Mouse (Mus musculus) limb, embryonic 15.5 days (tissue): ENCODE measurements around the gene Gng13. TPM values are rescaled to one million over a fixed set of nuclear protein-coding genes. Genes with fewer than 3 reads are reported as not detected.

Experiments
- ATAC-seq: fragments of 200-750 bp; cut with Nextera tagmentation; 2 replicates; pipeline ENCODE4 v1.8.0; 2017; ENCODE audit warnings: low read depth, moderate TSS enrichment; ENCODE audit not compliant: insufficient number of reproducible peaks, low FRiP score, low TSS enrichment
- H3K27ac ChIP-seq: fragments of 300-500 bp; sonication (generic); 2 replicates; pipeline ENCODE4 v1.5.1; 2015; ENCODE audit warnings: moderate library complexity, mild to moderate bottlenecking, inconsistent platforms
- H3K27me3 ChIP-seq: fragments of 300-500 bp; sonication (generic); 2 replicates; pipeline ENCODE4 v1.6.1; 2015; ENCODE audit warnings: inconsistent platforms
- H3K36me3 ChIP-seq: fragments of 300-500 bp; sonication (generic); 2 replicates; pipeline ENCODE4 v1.6.1; 2015; ENCODE audit warnings: inconsistent platforms
- H3K4me1 ChIP-seq: fragments of 300-500 bp; sonication (generic); 2 replicates; pipeline ENCODE4 v1.6.1; 2015; ENCODE audit warnings: inconsistent platforms
- H3K4me2 ChIP-seq: fragments of 300-500 bp; sonication (generic); 2 replicates; pipeline ENCODE4 v1.6.1; 2015; ENCODE audit warnings: mild to moderate bottlenecking, inconsistent platforms
- H3K4me3 ChIP-seq: fragments of 300-500 bp; sonication (generic); 2 replicates; pipeline ENCODE4 v1.5.1; 2015; ENCODE audit warnings: mild to moderate bottlenecking, inconsistent platforms
- H3K9ac ChIP-seq: fragments of 300-500 bp; sonication (generic); 2 replicates; pipeline ENCODE4 v1.6.1; 2015; ENCODE audit warnings: inconsistent platforms
- H3K9me3 ChIP-seq: fragments of 300-500 bp; sonication (generic); 2 replicates; pipeline ENCODE4 v1.6.1; 2016; ENCODE audit warnings: inconsistent platforms
- WGBS: fragments of 180-500 bp; shearing (Covaris S2); methylation state at CpG from one replicate; pipeline ENCODE4 v1.1.7; 2015; 5-methylcytosine and 5-hydroxymethylcytosine counted together
- microRNA-seq: library from miRNA; unstranded; fragments of <30 nt; microRNA quantifications from one replicate; pipeline ENCODE4, GENCODE M21; 2016
- polyA plus RNA-seq: library from polyadenylated mRNA; unstranded; fragments of >200 nt; fragmentation: Nextera tagmentation; extraction: Ambion mirVana; gene quantifications from 2 replicates; pipeline ENCODE4 v1.2.1, GENCODE M21; 2015

The Gng13 gene
- polyA plus RNA-seq, 1 experiment from 2014 or later, result 4.8 TPM

- H3K27ac ChIP-seq, result no peak overlapping the region
- H3K27me3 ChIP-seq, result no peaks in the 10 kb centered on the region
- no peak overlapping the region for H3K9ac ChIP-seq
- WGBS, result 70% methylated on average over 9 of the region's 9 CpGs
- H3K4me2 ChIP-seq, result no peak overlapping the region
- no peaks in the 10 kb centered on the region for H3K9me3 ChIP-seq
- H3K4me1 ChIP-seq, result no peaks in the 10 kb centered on the region; the same call in 1 of the 2 replicates
- H3K36me3 ChIP-seq, result no peaks in the 10 kb centered on the region
- no peak overlapping the region for H3K4me3 ChIP-seq
- no peak for ATAC-seq
Observed at GRCm38 (mm10) chr17:25756378-25757242, 39.6 kb downstream of the Gng13 start.

GRCm38 (mm10) chr17:25757691-25758090 lies 40.7 kb downstream of the Gng13 start:
- no peaks in the 10 kb centered on the region for H3K36me3 ChIP-seq
- no peak overlapping the region for H3K4me2 ChIP-seq
- no peak overlapping the region for H3K9ac ChIP-seq
- no peak overlapping the region for H3K27ac ChIP-seq
- H3K4me3 ChIP-seq, result no peak overlapping the region
- H3K27me3 ChIP-seq, result no peaks in the 10 kb centered on the region
- 55% methylated on average over 3 of the region's 3 CpGs for WGBS
- H3K9me3 ChIP-seq, result no peaks in the 10 kb centered on the region
- no peak for ATAC-seq
- no peaks in the 10 kb centered on the region; the same call in 1 of the 2 replicates for H3K4me1 ChIP-seq

- no peak for ATAC-seq
- H3K9ac ChIP-seq, result no peak overlapping the region
- WGBS, result 73% methylated on average over 8 of the region's 8 CpGs
- no peak overlapping the region for H3K4me2 ChIP-seq
- H3K36me3 ChIP-seq, result no peaks in the 10 kb centered on the region
- no peak overlapping the region for H3K4me3 ChIP-seq
- H3K27me3 ChIP-seq, result no peaks in the 10 kb centered on the region
- no peaks in the 10 kb centered on the region for H3K9me3 ChIP-seq
- H3K27ac ChIP-seq, result no peak overlapping the region
- no peaks in the 10 kb centered on the region; the same call in 1 of the 2 replicates for H3K4me1 ChIP-seq
Observed at GRCm38 (mm10) chr17:25760148-25760547, 43.2 kb downstream of the Gng13 start.

GRCm38 (mm10) chr17:25761561-25761970 lies 44.6 kb downstream of the Gng13 start:
- no peaks in the 10 kb centered on the region for H3K9me3 ChIP-seq
- no peak overlapping the region for H3K27ac ChIP-seq
- no peak overlapping the region for H3K4me2 ChIP-seq
- no peaks in the 10 kb centered on the region for H3K36me3 ChIP-seq
- WGBS, result 58% methylated on average over 4 of the region's 4 CpGs
- ATAC-seq, result no peak
- no peak overlapping the region for H3K4me3 ChIP-seq
- H3K27me3 ChIP-seq, result no peaks in the 10 kb centered on the region
- no peaks in the 10 kb centered on the region for H3K4me1 ChIP-seq
- H3K9ac ChIP-seq, result no peak overlapping the region

- no peak overlapping the region for H3K27ac ChIP-seq
- peaks cover 1% of the 10 kb centered on the region; the same call in 1 of the 2 replicates for H3K27me3 ChIP-seq
- H3K9me3 ChIP-seq, result no peaks in the 10 kb centered on the region
- no peaks in the 10 kb centered on the region for H3K4me1 ChIP-seq
- H3K4me2 ChIP-seq, result no peak overlapping the region
- no peak overlapping the region for H3K4me3 ChIP-seq
- no peak overlapping the region for H3K9ac ChIP-seq
- 45% methylated on average over 3 of the region's 3 CpGs for WGBS
- ATAC-seq, result no peak
- no peaks in the 10 kb centered on the region for H3K36me3 ChIP-seq
Observed at GRCm38 (mm10) chr17:25762591-25762990, 45.6 kb downstream of the Gng13 start.

- 15% methylated on average over 5 of the region's 5 CpGs for WGBS
Observed at GRCm38 (mm10) chr17:25765886-25766285, 48.9 kb downstream of the Gng13 start.

More at GRCm38 (mm10) chr17:25765886-25766285, 48.9 kb downstream of the Gng13 start:
- H3K9ac ChIP-seq, result no peak overlapping the region
- H3K4me2 ChIP-seq, result no peak overlapping the region
- no peak overlapping the region for H3K4me3 ChIP-seq
- no peaks in the 10 kb centered on the region for H3K9me3 ChIP-seq
- no peaks in the 10 kb centered on the region for H3K36me3 ChIP-seq
- no peak overlapping the region for H3K27ac ChIP-seq
- no peaks in the 10 kb centered on the region for H3K4me1 ChIP-seq
- peaks cover 4% of the 10 kb centered on the region; the same call in 1 of the 2 replicates for H3K27me3 ChIP-seq
- no peak for ATAC-seq

Small RNA genes lying within 50 kb of the gene (microRNA-seq; reads per million reads assigned to microRNA genes)
- not detected for gene Gm25083

Other genes with a start within 250 kb of the Gng13 start
- gene Sstr5, start 219.9 kb upstream of the Gng13 start, polyA plus RNA-seq, result 0.08 TPM in 1 of 2 replicates, not detected in the other
- 10.9 and 14.7 TPM in 2 replicates for gene Sox8, start 146.5 kb upstream of the Gng13 start, polyA plus RNA-seq
- gene Lmf1, start 138.1 kb upstream of the Gng13 start, polyA plus RNA-seq, result 28.8 and 30.5 TPM in 2 replicates
- 20.9 and 21.2 TPM in 2 replicates for gene Chtf18, start 10.2 kb downstream of the Gng13 start, polyA plus RNA-seq
- 22.8 and 23.3 TPM in 2 replicates for gene Rpusd1, start 10.5 kb downstream of the Gng13 start, polyA plus RNA-seq
- gene Mslnl, start 18.9 kb downstream of the Gng13 start, polyA plus RNA-seq, result 0.13 and 0.17 TPM in 2 replicates
- gene Msln, start 37.2 kb downstream of the Gng13 start, polyA plus RNA-seq, result 38.4 and 40.6 TPM in 2 replicates
- 26.7 and 27.2 TPM in 2 replicates for gene Narfl, start 56.6 kb downstream of the Gng13 start, polyA plus RNA-seq
- 53.2 and 54.4 TPM in 2 replicates for gene Haghl, start 68.5 kb downstream of the Gng13 start, polyA plus RNA-seq
- 0.09 and 0.14 TPM in 2 replicates for gene Ccdc78, start 69.4 kb downstream of the Gng13 start, polyA plus RNA-seq
- gene Fam173a, start 75.7 kb downstream of the Gng13 start, polyA plus RNA-seq, result 85.7 and 95.6 TPM in 2 replicates
- 0.56 and 0.58 TPM in 2 replicates for gene AC134908.4, start 78.5 kb downstream of the Gng13 start, polyA plus RNA-seq
- 39.1 and 40.0 TPM in 2 replicates for gene Metrn, start 80.0 kb downstream of the Gng13 start, polyA plus RNA-seq
- 2.0 and 2.7 TPM in 2 replicates for gene Fbxl16, start 91.9 kb downstream of the Gng13 start, polyA plus RNA-seq
- gene Wdr24, start 106.5 kb downstream of the Gng13 start, polyA plus RNA-seq, result 24.6 and 26.5 TPM in 2 replicates
- 47.2 and 48.9 TPM in 2 replicates for gene Jmjd8, start 111.7 kb downstream of the Gng13 start, polyA plus RNA-seq
- 346 and 387 TPM in 2 replicates for gene Stub1, start 116.2 kb downstream of the Gng13 start, polyA plus RNA-seq
- gene Rhbdl1, start 120.1 kb downstream of the Gng13 start, polyA plus RNA-seq, result 1.8 and 2.6 TPM in 2 replicates
- 1.8 and 2.6 TPM in 2 replicates for gene Gm20683, start 124.6 kb downstream of the Gng13 start, polyA plus RNA-seq
- 21.9 and 25.4 TPM in 2 replicates for gene Rhot2, start 127.7 kb downstream of the Gng13 start, polyA plus RNA-seq
- gene Wdr90, start 144.3 kb downstream of the Gng13 start, polyA plus RNA-seq, result 16.8 and 21.3 TPM in 2 replicates
- gene Mcrip2, start 151.6 kb downstream of the Gng13 start, polyA plus RNA-seq, result 16.7 and 22.2 TPM in 2 replicates
- 45.3 and 48.0 TPM in 2 replicates for gene Mettl26, start 157.9 kb downstream of the Gng13 start, polyA plus RNA-seq
- 0.63 and 0.65 TPM in 2 replicates for gene Wfikkn1, start 163.7 kb downstream of the Gng13 start, polyA plus RNA-seq
- gene Rab40c, start 202.6 kb downstream of the Gng13 start, polyA plus RNA-seq, result 30.7 and 35.2 TPM in 2 replicates
- gene Pigq, start 227.8 kb downstream of the Gng13 start, polyA plus RNA-seq, result 45.7 and 47.8 TPM in 2 replicates
- gene Nhlrc4, start 227.8 kb downstream of the Gng13 start, polyA plus RNA-seq, result 0.42 TPM in 1 of 2 replicates, not detected in the other
- 0.06 and 0.14 TPM in 2 replicates for gene A930017K11Rik, start 235.4 kb downstream of the Gng13 start, polyA plus RNA-seq